In genomic region chr11:70562995-70563469, GRCm38 (mm10) we compare ENCODE assay signal across 1 mouse cellular context.
TF ChIP-seq lines count a peak whose summit lies in the region.

No protein-coding gene starts in this region.

TF ChIP-seq in MEL, 35 proteins besides CTCF, POLR2A, EP300 and RAD21 (continued from another document):
- TF ChIP-seq RCOR1 (IDR thresholded peaks at IDR 0.05; ENCODE audit: low read depth, low read length) = no peak
TF ChIP-seq in MEL: peak in this region for 2.
